Mouse (Mus musculus): ENCODE measurements at regions not wholly inside any gene's neighbourhood (a gene's known extent, or its start where the extent isn't known, plus 50 kb on each side); places are given as distances from the start of the nearest gene placed in this dataset.

- DNase-seq = no peak
Measured at GRCm38 (mm10) chr1:42233289-42233688, 462.3 kb upstream of the Pou3f3 start.

- no peak for DNase-seq
Measured at GRCm38 (mm10) chr1:42236466-42237010, 459.0 kb upstream of the Pou3f3 start.

- no peak for DNase-seq
Measured at GRCm38 (mm10) chr1:42238408-42238807, 457.2 kb upstream of the Pou3f3 start.

GRCm38 (mm10) chr1:42241172-42241571 lies 454.4 kb upstream of the Pou3f3 start:
- no peak for DNase-seq

GRCm38 (mm10) chr1:42241601-42242220 lies 453.9 kb upstream of the Pou3f3 start:
- DNase-seq = no peak

GRCm38 (mm10) chr1:42242586-42243457 lies 452.7 kb upstream of the Pou3f3 start:
- no peak for DNase-seq

- no peak for DNase-seq
Measured at GRCm38 (mm10) chr1:42243458-42243855, 452.1 kb upstream of the Pou3f3 start.

GRCm38 (mm10) chr1:42243878-42244277 lies 451.7 kb upstream of the Pou3f3 start:
- no peak for DNase-seq

GRCm38 (mm10) chr1:42252386-42252785 lies 443.2 kb upstream of the Pou3f3 start:
- DNase-seq = no peak

GRCm38 (mm10) chr1:42253786-42254185 lies 441.8 kb upstream of the Pou3f3 start:
- DNase-seq = no peak

GRCm38 (mm10) chr1:42256911-42257595 lies 438.5 kb upstream of the Pou3f3 start:
- no peak for DNase-seq

- no peak for DNase-seq
Measured at GRCm38 (mm10) chr1:42257801-42258593, 437.6 kb upstream of the Pou3f3 start.

- no peak for DNase-seq
Measured at GRCm38 (mm10) chr1:42258594-42258910, 437.0 kb upstream of the Pou3f3 start.

GRCm38 (mm10) chr1:42259216-42259977 lies 436.2 kb upstream of the Pou3f3 start:
- DNase-seq = no peak

- no peak for DNase-seq
Measured at GRCm38 (mm10) chr1:42260033-42260925, 435.3 kb upstream of the Pou3f3 start.

- no peak for DNase-seq
Measured at GRCm38 (mm10) chr1:42261031-42261430, 434.5 kb upstream of the Pou3f3 start.

- DNase-seq = no peak
Measured at GRCm38 (mm10) chr1:42261800-42262199, 433.8 kb upstream of the Pou3f3 start.

GRCm38 (mm10) chr1:42262606-42263005 lies 433.0 kb upstream of the Pou3f3 start:
- DNase-seq = no peak

GRCm38 (mm10) chr1:42277130-42277529 lies 418.4 kb upstream of the Pou3f3 start:
- DNase-seq = no peak

GRCm38 (mm10) chr1:42295841-42296240 lies 399.7 kb upstream of the Pou3f3 start:
- no peak for DNase-seq

- DNase-seq = no peak
Measured at GRCm38 (mm10) chr1:42309251-42309650, 386.3 kb upstream of the Pou3f3 start.

Measured in lung, postnatal 4 days (tissue).